Mouse (Mus musculus): ENCODE measurements around the gene Skint5.
"Not testable (repeated sequence)": the region's sequence is repeated elsewhere in the genome, so short reads cannot be mapped to it uniquely, and the experiment has no call there.

The Skint5 gene

GRCm38 (mm10) chr4:113999403-113999802 is at the start of gene Skint5:
Skint5 (minus strand) TSS chr4:113999503.
- in situ Hi-C loops (cut with MboI) = no loop called here

GRCm38 (mm10) chr4:113957343-113957742 is 42.0 kb downstream of the Skint5 start:
- in situ Hi-C loops (cut with MboI) = no loop called here

DNA sequence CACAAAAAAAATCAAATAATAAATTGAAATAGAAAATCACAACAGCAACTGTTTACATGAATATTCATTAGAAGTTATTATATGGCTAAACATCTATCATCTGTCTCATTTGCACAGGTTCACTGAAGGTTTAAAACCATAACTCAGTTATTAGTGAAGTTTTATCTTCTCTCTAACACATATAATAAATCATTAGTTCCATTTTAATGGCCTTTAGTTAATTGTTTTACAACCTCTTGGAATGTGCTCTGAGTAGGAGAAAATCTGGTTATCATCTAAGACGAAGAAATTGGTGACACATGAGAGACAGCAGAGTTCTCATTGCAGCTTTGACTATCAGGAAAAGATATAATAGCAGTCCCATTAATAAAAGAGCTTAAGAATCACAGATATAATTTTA is 235.1 kb downstream of the Skint5 start:
- in situ Hi-C loops (cut with MboI) = no loop called here

DNA sequence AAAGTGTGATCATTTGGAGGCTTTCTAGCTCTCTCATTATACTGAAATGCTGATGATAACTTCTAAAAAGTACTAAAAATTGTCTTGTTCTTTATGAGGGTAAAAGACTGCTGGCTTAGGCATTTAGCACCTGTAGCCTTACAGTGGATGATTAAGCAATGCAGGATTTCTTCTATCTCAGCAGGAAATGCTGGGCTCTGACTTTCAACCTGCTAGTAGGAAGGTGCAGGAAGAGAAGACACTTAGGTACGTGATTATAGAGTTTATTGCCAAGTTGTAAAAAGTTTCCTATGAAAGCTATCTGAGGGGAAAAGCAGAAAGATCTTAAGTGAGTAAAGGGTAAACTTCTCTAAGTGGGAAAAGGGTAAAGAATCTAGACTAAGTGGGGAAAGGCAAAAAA is 235.6 kb downstream of the Skint5 start:
- in situ Hi-C loops (cut with MboI) = no loop called here

- in situ Hi-C loops (cut with MboI) = not testable (repeated sequence)
Measured at GRCm38 (mm10) chr4:113448230-113448629, 551.1 kb downstream of the Skint5 start.

Measured in mature B cell (primary cell).